Mouse (Mus musculus) ES-Bruce4 (cell line): ENCODE results near the gene Lrrc74b.

ENCODE experiments used
- CTCF ChIP-seq: IDR thresholded peaks from one replicate; pipeline ENCODE4 v1.8.1; 2011; ENCODE audit warnings: low read depth, low read length
- POLR2A ChIP-seq: IDR thresholded peaks from one replicate; pipeline ENCODE4 v1.8.1; 2011; ENCODE audit warnings: low read length; ENCODE audit not compliant: insufficient read depth

DNA sequence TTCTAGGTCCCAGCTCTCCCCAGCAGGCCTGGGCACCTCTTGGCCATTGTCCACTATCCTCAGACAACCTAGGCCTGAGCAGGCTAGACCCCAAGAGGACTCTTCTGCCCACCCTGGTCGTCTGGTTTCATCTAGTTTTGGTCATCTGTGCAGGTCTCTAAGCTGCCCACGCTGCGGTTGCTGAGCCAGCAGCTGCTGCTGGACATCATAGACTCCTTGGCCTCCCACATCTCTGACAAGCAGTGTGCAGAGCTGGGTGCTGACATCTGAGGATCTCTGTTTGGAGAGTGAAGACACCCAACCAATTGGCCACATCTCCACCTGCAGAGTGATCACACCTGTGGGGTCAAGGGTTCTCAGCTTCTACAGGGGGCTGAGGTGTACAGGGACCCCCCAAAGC lies 35.5 kb downstream of the Lrrc74b start:
- TF ChIP-seq CTCF (no peak), POLR2A (no peak)
